Mouse (Mus musculus): ENCODE measurements around the gene Apln.

- TF ChIP-seq CTCF (IDR thresholded peaks at IDR 0.05; ENCODE audit: low read depth, low read length) (no peak), POLR2A (IDR thresholded peaks at IDR 0.05; ENCODE audit: borderline replicate concordance, low read depth, low read length) (no peak)
Observed at GRCm38 (mm10) chrX:47998412-47998811, 36.2 kb downstream of the Apln start.

Data from bone marrow macrophage, adult 2 months (primary cell).